Mouse (Mus musculus) heart, adult 9 months (tissue): ENCODE measurements around the gene Irs1.

Experiments used
- DNase-seq, 2 experiments: peaks; one replicate each; pipeline ENCODE4 v3.0.0; 2022; ENCODE audit warnings: low spot score in 2 of 2

The Irs1 gene

GRCm38 (mm10) chr1:82247221-82247951 lies 43.8 kb downstream of the Irs1 start:
- DNase-seq: no peak

DNA sequence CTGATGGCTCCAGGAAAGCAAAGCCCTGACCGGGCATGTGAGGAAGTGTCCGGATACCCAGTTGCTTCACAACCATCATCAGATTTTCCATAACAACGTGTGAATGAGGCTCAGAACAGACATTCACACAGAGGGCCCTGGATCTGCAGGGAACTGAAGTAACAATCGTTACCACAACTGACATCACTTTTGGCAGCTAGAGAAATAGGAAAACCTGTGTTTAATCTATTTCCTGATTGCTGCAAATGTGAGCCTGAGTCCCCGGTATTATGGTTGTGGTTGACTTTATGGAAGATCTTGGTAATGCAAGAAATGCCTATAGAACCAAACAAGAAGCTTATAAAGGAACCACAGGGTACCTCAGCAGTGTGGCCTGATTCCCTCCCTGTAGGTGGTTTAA lies 46.2 kb downstream of the Irs1 start:
- DNase-seq: no peak

DNA sequence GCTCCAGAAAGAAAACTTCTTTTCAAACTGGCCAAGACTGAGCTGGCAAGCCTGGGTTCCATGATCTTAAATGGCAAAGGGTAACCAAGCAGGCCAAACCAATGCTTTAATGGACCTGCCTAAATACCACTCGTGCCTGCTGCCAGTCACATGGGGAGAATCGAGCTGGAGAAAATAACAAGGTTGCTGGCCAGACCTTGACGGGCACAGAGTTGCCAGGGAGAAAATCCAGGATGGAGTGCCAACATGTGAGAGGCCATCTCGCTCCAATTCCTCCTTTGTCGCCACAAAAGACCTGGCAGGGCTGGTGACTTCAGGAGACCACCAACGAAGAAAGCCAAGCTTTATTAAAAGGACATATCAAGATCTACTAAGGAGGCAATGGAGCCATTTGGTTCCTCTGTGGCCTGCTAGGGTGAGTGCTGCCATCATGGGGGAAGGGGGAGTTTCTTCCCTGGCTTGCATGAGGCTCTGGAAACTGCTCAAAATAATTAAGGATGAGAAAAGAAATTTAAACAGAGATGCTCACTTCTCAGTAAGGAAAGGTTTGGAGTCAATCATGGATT lies 47.9 kb downstream of the Irs1 start:
- DNase-seq: peak; percentile 29 to 59

DNA sequence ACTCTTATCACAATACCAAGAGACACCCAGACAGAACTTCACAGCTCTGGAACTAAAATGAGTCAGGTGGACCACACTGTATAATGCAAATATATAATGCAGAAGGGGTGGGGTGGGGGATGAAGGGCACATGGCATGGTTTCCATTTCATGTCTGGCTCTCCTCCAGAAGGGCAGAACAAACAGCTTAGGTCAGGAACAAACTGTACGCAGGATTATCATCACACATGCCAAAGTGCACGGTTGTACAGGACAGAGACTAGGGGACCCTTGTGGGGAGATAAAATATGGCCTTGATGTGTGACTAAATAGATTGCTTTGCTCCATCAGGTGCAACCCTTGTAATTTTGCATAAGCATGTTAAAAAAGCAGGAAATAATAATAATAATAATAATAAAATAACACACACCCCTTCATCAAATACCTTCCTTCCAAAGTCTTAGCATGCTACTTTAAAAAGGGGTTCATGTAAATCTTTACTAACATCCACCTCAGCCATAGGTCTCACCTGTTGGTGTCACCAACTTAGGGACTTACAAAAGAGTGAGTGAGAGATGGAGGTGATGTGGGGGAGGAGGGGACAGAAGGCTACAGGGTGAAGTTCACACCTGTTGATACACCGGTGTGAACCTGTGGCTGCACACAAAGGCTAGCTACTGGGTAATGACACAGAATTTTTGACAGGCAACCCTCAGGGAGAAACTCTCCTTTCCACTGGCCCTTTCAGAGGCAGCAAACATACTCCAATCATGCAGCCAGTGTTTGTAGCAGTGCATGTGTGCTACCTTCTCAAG lies 51.6 kb downstream of the Irs1 start:
- no peak for DNase-seq

DNA sequence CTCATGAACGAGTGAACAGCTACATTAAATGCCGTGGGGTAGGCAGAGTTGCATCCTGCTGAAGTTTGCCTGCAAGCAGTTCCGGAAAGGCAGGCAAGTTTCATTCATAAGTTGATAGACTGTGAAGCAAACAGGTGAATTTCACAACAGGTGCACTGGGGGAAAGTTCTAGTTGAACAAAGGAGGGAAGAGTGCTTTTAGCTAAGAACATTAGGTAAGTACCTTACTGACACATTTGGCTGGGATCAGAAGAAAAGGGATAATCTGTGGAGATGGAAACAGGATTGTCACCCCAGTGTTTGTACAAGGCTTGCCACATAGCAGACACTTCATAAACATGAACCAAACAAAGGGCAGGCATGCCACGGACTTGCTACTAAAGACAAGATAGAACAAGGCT lies 53.0 kb downstream of the Irs1 start:
- DNase-seq: no peak

DNA sequence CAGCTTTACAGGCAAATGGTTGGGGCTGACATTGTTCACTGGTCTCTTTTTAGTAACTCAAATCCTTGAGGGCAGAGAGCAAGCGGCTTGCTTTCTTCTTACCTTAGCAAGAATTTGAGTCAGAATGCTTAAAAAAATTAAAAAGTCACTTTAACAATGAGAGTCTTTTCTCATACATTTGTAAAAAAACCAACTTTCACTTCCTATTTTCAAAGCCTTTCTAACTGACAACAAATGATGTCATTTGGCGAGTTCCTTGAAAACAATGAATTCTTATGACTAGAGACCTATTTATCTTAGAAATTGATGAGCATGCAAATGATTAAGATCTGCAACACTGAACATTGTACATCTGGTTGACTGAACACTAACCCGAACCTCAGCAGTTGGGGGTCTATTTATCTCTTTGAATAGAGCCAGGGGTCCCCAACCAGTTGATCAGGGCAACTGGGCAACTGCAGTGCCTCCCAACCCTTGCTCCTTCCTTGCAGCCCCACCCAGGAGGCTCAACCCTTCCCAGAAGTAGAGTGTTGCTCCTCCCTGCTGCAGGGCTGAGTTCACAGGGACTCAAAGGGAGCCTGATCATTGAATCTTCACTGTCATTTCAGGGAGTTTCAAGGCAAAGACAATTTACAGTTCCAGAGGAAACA lies 55.6 kb downstream of the Irs1 start:
- DNase-seq: no peak

- DNase-seq: no peak
Observed at GRCm38 (mm10) chr1:82234616-82235015, 56.6 kb downstream of the Irs1 start.

- no peak for DNase-seq
Observed at GRCm38 (mm10) chr1:82232812-82233211, 58.4 kb downstream of the Irs1 start, which contains the start of gene Gm9747. Gm9747 (plus strand) TSS chr1:82233112.

DNA sequence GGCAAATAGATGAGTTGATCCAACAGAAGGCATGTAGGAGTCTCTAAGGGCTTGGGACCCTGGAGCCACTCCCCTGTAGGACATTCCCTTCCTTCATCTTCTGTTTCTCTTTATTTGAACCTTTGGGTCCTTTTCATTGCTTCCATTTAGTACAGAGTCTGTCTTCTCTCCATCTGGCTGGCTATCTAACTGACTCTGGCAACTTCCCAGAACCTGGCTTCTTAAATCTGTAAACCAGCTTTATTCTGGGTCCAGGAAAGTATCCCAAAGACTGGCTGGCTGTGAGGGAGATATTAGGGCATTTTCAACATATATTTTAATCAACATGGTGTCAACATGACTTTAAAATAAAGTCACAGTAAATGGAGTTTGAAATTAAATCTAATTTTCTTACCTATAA lies 62.4 kb downstream of the Irs1 start:
- no peak for DNase-seq

GRCm38 (mm10) chr1:82223042-82223795 lies 68.0 kb downstream of the Irs1 start:
- DNase-seq: no peak

DNA sequence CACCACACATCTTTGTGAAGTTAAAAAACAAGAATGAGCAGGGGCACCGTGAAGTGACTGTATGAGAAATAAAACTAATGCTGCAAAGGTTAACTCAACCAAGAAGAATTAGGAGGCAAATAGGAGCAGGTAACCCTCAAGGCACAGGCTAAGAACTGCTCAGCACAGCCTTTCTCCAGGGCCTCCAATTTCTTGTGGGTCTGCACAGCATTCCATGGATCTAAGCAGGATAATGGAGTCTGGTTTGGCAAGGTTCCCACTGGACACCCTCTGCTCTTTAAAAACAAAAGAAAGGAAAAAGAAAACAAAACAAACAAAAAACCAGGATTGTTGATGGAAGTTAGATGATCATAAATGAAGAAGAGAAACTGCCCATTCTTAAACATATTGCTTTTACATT lies 69.8 kb downstream of the Irs1 start:
- DNase-seq: no peak

- DNase-seq: no peak
Observed at GRCm38 (mm10) chr1:82220673-82221396, 70.4 kb downstream of the Irs1 start.

DNA sequence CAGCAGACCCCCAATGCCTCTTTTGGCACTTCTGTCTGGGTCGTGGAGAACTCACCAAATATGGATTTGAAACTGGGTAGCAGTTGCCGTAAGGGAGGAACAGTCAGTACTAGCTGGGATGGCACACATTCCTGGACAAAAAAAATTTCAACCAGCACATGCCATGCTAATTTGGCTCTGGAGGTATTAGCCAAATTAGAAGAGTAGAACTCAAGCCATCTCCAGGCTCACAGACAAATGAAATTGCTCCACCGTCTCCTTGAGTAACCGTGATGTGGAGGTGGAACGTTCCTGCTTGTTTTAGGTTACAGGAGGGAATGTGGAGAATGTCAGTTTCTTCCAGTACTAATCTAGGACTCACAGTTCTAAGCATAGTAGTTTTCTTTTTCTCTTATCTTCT lies 83.7 kb downstream of the Irs1 start:
- no peak for DNase-seq

DNA sequence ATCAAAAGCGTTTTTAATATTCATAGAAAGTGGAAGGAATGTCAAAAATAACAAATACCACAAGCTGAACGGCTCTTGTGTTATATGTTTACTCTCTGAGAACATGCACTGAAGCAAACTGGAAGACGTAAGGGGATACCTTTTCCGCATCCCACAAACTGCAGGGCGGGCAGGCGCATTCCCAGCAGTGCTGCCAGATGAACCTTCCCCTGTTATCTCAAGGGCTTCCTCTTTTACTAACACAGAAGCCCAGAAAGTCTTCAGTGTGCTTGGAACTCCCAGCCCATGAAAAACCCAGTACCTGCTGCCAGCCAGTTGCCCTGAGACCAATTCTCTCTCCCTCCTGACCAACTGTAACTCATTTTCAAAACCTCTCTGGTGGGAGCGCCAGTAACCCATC lies 90.6 kb downstream of the Irs1 start:
- DNase-seq: peak; percentile 53 to 55

DNA sequence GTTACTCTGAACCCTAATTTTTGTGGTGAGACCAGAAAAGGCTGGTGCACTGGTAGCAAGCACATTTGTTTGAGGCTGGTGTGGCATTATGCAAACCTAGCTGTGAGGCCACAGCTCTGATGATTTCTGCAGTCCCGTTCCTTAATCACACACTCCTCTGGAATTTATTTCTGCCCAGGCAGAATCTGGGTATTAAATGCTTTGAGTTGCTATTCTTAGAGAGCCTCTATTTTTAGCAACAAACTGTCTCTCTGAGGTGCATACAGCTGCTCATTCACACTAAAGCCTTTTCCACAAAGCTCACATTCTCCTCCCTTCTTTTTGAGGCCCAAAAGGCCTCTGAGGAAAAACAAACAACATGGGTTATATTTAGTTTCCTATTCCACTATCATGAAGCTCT lies 91.3 kb downstream of the Irs1 start:
- peak; percentile 49 to 50 for DNase-seq

DNA sequence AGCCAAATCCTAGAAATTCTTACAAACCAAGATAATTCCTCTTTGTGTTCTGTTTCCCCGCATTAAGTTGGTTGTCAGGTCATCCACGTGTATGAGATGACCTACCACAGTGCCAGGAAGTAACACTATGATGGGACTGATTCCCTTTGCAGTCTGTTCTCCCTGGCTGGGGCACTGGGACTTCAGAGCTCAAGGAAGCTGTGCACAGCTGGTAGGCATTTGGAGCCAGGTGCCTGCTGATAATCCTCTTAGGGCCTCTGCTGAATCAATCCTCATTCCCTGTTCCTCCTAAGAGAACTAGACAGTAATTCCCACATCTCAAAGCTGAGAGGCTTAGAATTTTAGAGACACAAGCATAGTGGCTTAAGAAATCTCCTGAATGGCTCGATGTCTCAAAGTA lies 99.6 kb downstream of the Irs1 start:
- DNase-seq: no peak

DNA sequence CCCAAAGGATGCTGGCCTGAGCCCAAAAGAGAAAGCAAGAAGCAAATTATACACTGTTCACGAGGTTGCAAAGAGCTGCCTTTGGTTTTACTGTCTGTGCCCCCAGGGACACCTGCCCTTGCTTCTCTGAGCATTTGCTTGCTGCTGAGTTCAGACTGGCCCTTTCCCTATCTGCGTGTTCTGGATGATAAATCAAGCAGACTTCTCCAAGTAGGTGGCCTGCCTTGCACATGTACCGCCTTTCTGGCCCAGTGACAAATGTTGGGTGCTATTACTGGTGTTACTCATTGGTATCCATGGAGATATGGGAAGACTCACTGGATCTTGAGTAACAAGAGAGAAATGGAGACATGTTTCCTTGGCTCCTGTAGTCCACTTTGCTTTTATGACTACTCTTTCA lies 101.7 kb downstream of the Irs1 start:
- DNase-seq: peak; percentile 32 to 40

GRCm38 (mm10) chr1:82188549-82189231 lies 102.5 kb downstream of the Irs1 start:
- DNase-seq: no peak

DNA sequence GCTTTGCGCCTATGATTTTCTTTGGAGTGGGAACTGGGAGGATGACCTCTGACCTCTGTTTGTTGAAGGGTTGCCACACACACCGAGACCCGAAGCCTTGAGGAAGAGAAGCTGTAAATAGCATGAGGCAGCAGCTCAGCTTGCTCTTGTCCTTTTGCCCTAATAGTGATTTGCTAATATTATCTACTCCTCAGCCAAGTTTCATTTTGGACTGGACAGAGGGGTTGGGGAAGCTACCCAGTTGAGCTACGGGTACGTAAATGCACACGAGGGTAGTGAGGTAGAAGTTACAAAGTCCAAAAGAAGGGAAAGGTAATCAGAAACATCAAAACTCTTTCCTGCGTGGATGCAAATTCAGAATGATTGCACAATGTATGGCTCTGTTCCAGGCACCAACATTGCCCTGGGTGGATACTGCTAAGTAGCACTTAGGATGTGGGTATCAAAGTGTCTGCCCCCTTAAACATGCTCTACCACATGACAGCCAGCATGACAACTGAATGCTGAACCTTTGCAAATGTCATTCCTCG lies 107.2 kb downstream of the Irs1 start:
- DNase-seq: peak in 1 of 2 experiments; percentile 23
